Mouse (Mus musculus) hindbrain, postnatal 0 days (tissue): ENCODE measurements around the gene Vdac1. TPM values are rescaled to one million over a fixed set of nuclear protein-coding genes. Genes with fewer than 3 reads are reported as not detected.

Experiments used
- ATAC-seq: fragments of 200-750 bp; cut with Nextera tagmentation; 2 replicates; pipeline ENCODE4 v1.8.0; 2017; ENCODE audit warnings: mild to moderate bottlenecking, moderate TSS enrichment, moderate library complexity
- DNase-seq: peaks from one replicate; pipeline ENCODE4 v3.0.0-alpha.2; 2015; ENCODE audit warnings: low spot score
- H3K27ac ChIP-seq: fragments of 300-500 bp; sonication (generic); 2 replicates; pipeline ENCODE4 v1.5.1; 2014; ENCODE audit warnings: mild to moderate bottlenecking
- H3K27me3 ChIP-seq: fragments of 300-500 bp; sonication (generic); 2 replicates; pipeline ENCODE4 v1.6.1; 2014; ENCODE audit warnings: low read length, mixed read lengths; ENCODE audit not compliant: insufficient read depth
- H3K36me3 ChIP-seq: fragments of 300-500 bp; sonication (generic); 2 replicates; pipeline ENCODE4 v1.6.1; 2014; ENCODE audit warnings: low read length, mixed read lengths; ENCODE audit not compliant: insufficient read depth
- H3K4me1 ChIP-seq: fragments of 300-500 bp; sonication (generic); 2 replicates; pipeline ENCODE4 v1.6.1; 2014; ENCODE audit warnings: antibody characterized with exemption, low read length, mixed read lengths; ENCODE audit not compliant: insufficient read depth
- H3K4me2 ChIP-seq: fragments of 300-500 bp; sonication (generic); 2 replicates; pipeline ENCODE4 v1.6.1; 2014; ENCODE audit warnings: low read depth, mild to moderate bottlenecking, low read length, moderate library complexity, mixed read lengths
- H3K4me3 ChIP-seq: fragments of 300-500 bp; sonication (generic); 2 replicates; pipeline ENCODE4 v1.5.1; 2014; ENCODE audit warnings: low read length
- H3K9ac ChIP-seq: fragments of 300-500 bp; sonication (generic); replicated peaks from 2 replicates; pipeline ENCODE4 v1.6.1; 2014; ENCODE audit warnings: mild to moderate bottlenecking, low read length, moderate library complexity, mixed read lengths
- H3K9me3 ChIP-seq: fragments of 300-500 bp; sonication (generic); 2 replicates; pipeline ENCODE4 v1.6.1; 2016; ENCODE audit warnings: low read length, mixed read lengths
- CTCF ChIP-seq: IDR thresholded peaks from 2 replicates; pipeline ENCODE4 v1.5.1; 2016; ENCODE audit warnings: antibody characterized with exemption, control low read depth, low read depth
- WGBS: fragments of 180-500 bp; shearing (Covaris S2); extraction: QIAGEN DNeasy Blood & Tissue Kit; methylation state at CpG from one replicate; pipeline ENCODE4 v1.1.7; 2014; 5-methylcytosine and 5-hydroxymethylcytosine counted together
- polyA plus RNA-seq: library from polyadenylated mRNA; unstranded; fragments of >200 nt; fragmentation: Nextera tagmentation; extraction: Ambion mirVana; gene quantifications from 2 replicates; pipeline ENCODE4 v1.2.1, GENCODE M21; 2015
- total RNA-seq: library from RNA; depleted of rRNA; stranded (reverse); fragments of >200 nt; gene quantifications from 2 replicates; pipeline ENCODE4 v1.2.3, GENCODE M21; 2014

Gene Vdac1
- total and polyA plus RNA-seq, 2 experiments from 2014 or later: 314 to 441 TPM

GRCm38 (mm10) chr11:52337651-52338295 lies 22.9 kb upstream of the Vdac1 start:
- DNase-seq (no peak), ATAC-seq (no peak)
- 47% methylated on average over 10 of the region's 10 CpGs for WGBS
- Histone ChIP-seq H3K4me2 (no peak overlapping the region), H3K9me3 (no peaks in the 10 kb centered on the region), H3K27me3 (no peaks in the 10 kb centered on the region), H3K4me1 (peaks cover 9% of the 10 kb centered on the region; the same call in 1 of the 2 replicates), H3K9ac (no peak overlapping the region), H3K27ac (no peak overlapping the region), H3K36me3 (no peaks in the 10 kb centered on the region), H3K4me3 (no peak overlapping the region)
- TF ChIP-seq CTCF: no peak

DNA sequence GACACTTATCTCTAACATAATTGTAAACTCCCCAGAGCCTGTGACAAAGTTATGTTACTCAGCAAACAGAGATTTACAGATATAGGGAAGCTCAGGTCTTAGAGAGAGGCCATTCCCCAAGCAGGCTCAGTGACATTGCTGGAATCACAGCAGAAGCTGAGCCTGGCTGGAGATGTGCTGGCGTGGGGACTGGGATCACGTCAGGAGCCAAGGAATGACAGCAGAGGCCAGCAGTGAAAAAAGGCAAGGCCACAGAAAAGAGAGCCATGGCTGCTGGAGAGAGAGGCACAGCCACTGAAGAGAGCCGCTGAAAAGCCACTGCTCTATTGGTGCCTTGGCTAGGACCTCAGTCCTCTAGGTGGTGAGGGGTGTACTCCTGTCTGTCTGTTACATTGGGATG lies 22.3 kb upstream of the Vdac1 start:
- no peaks in the 10 kb centered on the region for H3K9me3 ChIP-seq
- ATAC-seq: no peak
- 41% methylated on average over 3 of the region's 3 CpGs for WGBS

GRCm38 (mm10) chr11:52339098-52339497 lies 21.6 kb upstream of the Vdac1 start:
- Histone ChIP-seq H3K27ac (no peak overlapping the region), H3K4me1 (no peaks in the 10 kb centered on the region; the same call in 1 of the 2 replicates), H3K4me3 (no peak overlapping the region), H3K9me3 (no peaks in the 10 kb centered on the region), H3K36me3 (no peaks in the 10 kb centered on the region), H3K9ac (no peak overlapping the region), H3K4me2 (no peak overlapping the region), H3K27me3 (no peaks in the 10 kb centered on the region)
- DNase-seq: no peak
- ATAC-seq: no peak
- no peak for TF ChIP-seq CTCF
- 93% methylated on average over 4 of the region's 4 CpGs for WGBS

More for the DNA sequence above, 22.3 kb upstream of the Vdac1 start:
- no peak overlapping the region for H3K27ac ChIP-seq
- no peak overlapping the region for H3K4me3 ChIP-seq
- H3K36me3 ChIP-seq: no peaks in the 10 kb centered on the region
- DNase-seq: no peak
- TF ChIP-seq CTCF: no peak
- no peak overlapping the region for H3K9ac ChIP-seq
- peaks cover 3% of the 10 kb centered on the region; the same call in 1 of the 2 replicates for H3K4me1 ChIP-seq
- H3K4me2 ChIP-seq: no peak overlapping the region
- no peaks in the 10 kb centered on the region for H3K27me3 ChIP-seq

DNA sequence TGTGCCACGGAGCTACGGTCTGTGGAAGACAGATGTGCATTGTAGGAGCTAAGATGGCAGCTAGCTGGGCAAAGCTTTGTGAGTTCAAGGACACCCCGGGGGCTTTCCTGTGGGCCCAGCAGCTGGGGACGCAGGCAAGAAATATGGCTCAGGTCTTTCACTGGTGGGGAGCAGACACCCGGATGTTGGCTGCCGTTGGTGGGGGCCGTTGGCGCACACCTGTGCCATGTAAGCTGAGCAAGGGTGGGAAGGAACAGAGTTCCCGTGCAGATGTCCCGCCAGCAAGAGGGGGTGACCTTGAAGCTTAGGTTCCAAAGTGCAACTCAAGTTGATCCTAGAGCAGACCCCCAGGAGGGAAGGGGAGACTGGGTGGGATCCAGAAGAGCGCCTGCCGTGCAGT lies 21.1 kb upstream of the Vdac1 start:
- H3K9me3 ChIP-seq: no peaks in the 10 kb centered on the region
- no peaks in the 10 kb centered on the region for H3K36me3 ChIP-seq
- no peak for TF ChIP-seq CTCF
- WGBS: 90% methylated on average over 12 of the region's 12 CpGs
- H3K27ac ChIP-seq: no peak overlapping the region
- no peak overlapping the region for H3K4me2 ChIP-seq
- H3K4me3 ChIP-seq: no peak overlapping the region
- H3K4me1 ChIP-seq: no peaks in the 10 kb centered on the region; the same call in 1 of the 2 replicates
- ATAC-seq (no peak), DNase-seq (no peak)
- H3K27me3 ChIP-seq: no peaks in the 10 kb centered on the region
- H3K9ac ChIP-seq: no peak overlapping the region

GRCm38 (mm10) chr11:52340123-52340864 lies 20.4 kb upstream of the Vdac1 start:
- no peak for TF ChIP-seq CTCF
- 80% methylated on average over 12 of the region's 12 CpGs for WGBS
- ATAC-seq: no peak

DNA sequence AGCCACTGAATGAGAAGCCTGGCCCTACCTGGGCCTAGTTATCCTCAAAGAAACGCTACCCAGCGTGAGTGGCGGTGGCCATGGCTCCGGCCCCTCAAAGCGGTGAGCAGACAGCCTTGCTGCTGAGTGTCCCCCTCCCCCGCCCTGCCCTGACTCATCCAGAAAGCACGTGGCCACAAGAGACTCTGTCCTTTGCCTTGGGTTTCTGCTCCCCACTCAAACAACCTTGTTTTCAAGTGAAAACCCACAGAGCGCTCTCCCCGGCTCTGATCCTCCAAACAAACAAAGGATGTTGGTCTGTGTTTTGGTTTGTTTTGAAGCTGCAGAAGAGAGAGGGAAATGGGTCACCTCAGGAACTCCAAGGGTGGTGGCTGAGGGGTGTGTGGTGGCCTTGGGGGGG lies 19.7 kb upstream of the Vdac1 start:
- H3K27me3 ChIP-seq: no peaks in the 10 kb centered on the region
- DNase-seq (no peak), ATAC-seq (no peak)
- 63% methylated on average over 9 of the region's 9 CpGs for WGBS
- no peak for TF ChIP-seq CTCF
- H3K4me3 ChIP-seq: no peak overlapping the region
- H3K4me2 ChIP-seq: no peak overlapping the region
- no peak overlapping the region for H3K9ac ChIP-seq
- no peaks in the 10 kb centered on the region; the same call in 1 of the 2 replicates for H3K4me1 ChIP-seq
- H3K27ac ChIP-seq: no peak overlapping the region
- H3K36me3 ChIP-seq: no peaks in the 10 kb centered on the region
- H3K9me3 ChIP-seq: no peaks in the 10 kb centered on the region

More at GRCm38 (mm10) chr11:52340123-52340864, 20.4 kb upstream of the Vdac1 start:
- no peak overlapping the region for H3K9ac ChIP-seq
- no peaks in the 10 kb centered on the region; the same call in 1 of the 2 replicates for H3K4me1 ChIP-seq
- no peaks in the 10 kb centered on the region for H3K36me3 ChIP-seq
- no peak overlapping the region for H3K4me3 ChIP-seq
- H3K4me2 ChIP-seq: no peak overlapping the region
- no peaks in the 10 kb centered on the region for H3K27me3 ChIP-seq
- DNase-seq: no peak
- H3K27ac ChIP-seq: no peak overlapping the region
- no peaks in the 10 kb centered on the region for H3K9me3 ChIP-seq

- 79% methylated on average over 5 of the region's 5 CpGs for WGBS
These were observed 19.2 kb upstream of the Vdac1 start for GRCm38 (mm10) chr11:52341476-52341875.

More at GRCm38 (mm10) chr11:52341476-52341875, 19.2 kb upstream of the Vdac1 start:
- no peaks in the 10 kb centered on the region for H3K36me3 ChIP-seq
- ATAC-seq (no peak), DNase-seq (no peak)
- TF ChIP-seq CTCF: no peak
- H3K9me3 ChIP-seq: no peaks in the 10 kb centered on the region
- H3K4me2 ChIP-seq: no peak overlapping the region
- H3K4me3 ChIP-seq: no peak overlapping the region
- H3K4me1 ChIP-seq: no peaks in the 10 kb centered on the region; the same call in 1 of the 2 replicates
- no peak overlapping the region for H3K27ac ChIP-seq
- no peak overlapping the region for H3K9ac ChIP-seq
- H3K27me3 ChIP-seq: no peaks in the 10 kb centered on the region
